Mouse (Mus musculus) left cerebral cortex, postnatal 14 days (tissue): Measurements from ENCODE around the gene Cux2. TPM values are rescaled to one million over a fixed set of nuclear protein-coding genes. Genes with fewer than 3 reads are reported as not detected.

Experiments used
- DNase-seq, 2 experiments: peaks; one replicate each; pipeline ENCODE4 v3.0.0; 2021 to 2022; ENCODE audit warnings: low spot score in 2 of 2, mixed read lengths in 1 of 2
- intact Hi-C: fragments of 180-260 bp; cut with DNase I; formaldehyde crosslinking; loops from one replicate; pipeline ENCODE4 v1.15.1; 2025
- total RNA-seq, 2 experiments: library from RNA; stranded (reverse); gene quantifications; 2 replicates each; pipeline ENCODE4 v1.2.3; 2021

Cux2 gene
- total RNA-seq, 2 experiments from 2014 or later = 204 to 256 TPM

- DNase-seq = no peak
- intact Hi-C loops = no loop called here
Measured at GRCm38 (mm10) chr5:122030640-122031039, 19.3 kb downstream of the Cux2 start.

- no peak for DNase-seq
- intact Hi-C loops = no loop called here
Measured at GRCm38 (mm10) chr5:122026771-122027170, 23.1 kb downstream of the Cux2 start.

GRCm38 (mm10) chr5:122026284-122026683 lies 23.6 kb downstream of the Cux2 start:
- intact Hi-C loops = no loop called here
- no peak for DNase-seq

GRCm38 (mm10) chr5:122025117-122025516 lies 24.8 kb downstream of the Cux2 start:
- intact Hi-C loops = no loop called here
- DNase-seq = no peak

GRCm38 (mm10) chr5:122019288-122019687 lies 30.6 kb downstream of the Cux2 start:
- intact Hi-C loops = no loop called here
- peak in 1 of 2 experiments; percentile 32 for DNase-seq

GRCm38 (mm10) chr5:122017778-122018177 lies 32.1 kb downstream of the Cux2 start:
- intact Hi-C loops = no loop called here
- DNase-seq = no peak

- DNase-seq = no peak
- intact Hi-C loops = no loop called here
Measured at GRCm38 (mm10) chr5:122017269-122017668, 32.6 kb downstream of the Cux2 start.

GRCm38 (mm10) chr5:122016744-122017143 lies 33.2 kb downstream of the Cux2 start:
- intact Hi-C loops = no loop called here
- DNase-seq = no peak

- peak; percentile 32 to 43 for DNase-seq
- intact Hi-C loops = no loop called here
Measured at GRCm38 (mm10) chr5:122015149-122015548, 34.8 kb downstream of the Cux2 start.

- intact Hi-C loops = no loop called here
- DNase-seq = no peak
Measured at GRCm38 (mm10) chr5:122014671-122015070, 35.2 kb downstream of the Cux2 start.

GRCm38 (mm10) chr5:122011289-122011688 lies 38.6 kb downstream of the Cux2 start:
- intact Hi-C loops = no loop called here
- no peak for DNase-seq

- intact Hi-C loops = no loop called here
- peak in 1 of 2 experiments; percentile 45 for DNase-seq
Measured at GRCm38 (mm10) chr5:122007946-122008441, 41.9 kb downstream of the Cux2 start.

- intact Hi-C loops = loop anchor here (5.0 kb wide), 1 partner anchor 44 kb away; no protein-coding TSS in a partner anchor
- DNase-seq = no peak
Measured at GRCm38 (mm10) chr5:122003460-122003859, 46.4 kb downstream of the Cux2 start.

GRCm38 (mm10) chr5:122002148-122002547 lies 47.8 kb downstream of the Cux2 start:
- intact Hi-C loops = loop anchor here (5.0 kb wide), 1 partner anchor 45 kb away; no protein-coding TSS in a partner anchor

GRCm38 (mm10) chr5:122001311-122001710 lies 48.6 kb downstream of the Cux2 start:
- intact Hi-C loops = loop anchor here (5.0 kb wide), 1 partner anchor 46 kb away; no protein-coding TSS in a partner anchor
- DNase-seq = peak in 1 of 2 experiments; percentile 30

More at GRCm38 (mm10) chr5:122002148-122002547, 47.8 kb downstream of the Cux2 start:
- DNase-seq = peak; percentile 35 to 41

GRCm38 (mm10) chr5:122000381-122000780 lies 49.5 kb downstream of the Cux2 start:
- DNase-seq = peak; percentile 17 to 33
- intact Hi-C loops = loop anchor here (5.0 kb wide), 1 partner anchor 47 kb away; no protein-coding TSS in a partner anchor

- intact Hi-C loops = loop anchor here (5.0 kb wide), 1 partner anchor 52 kb away; no protein-coding TSS in a partner anchor
- DNase-seq = peak; percentile 57 to 73
Measured at GRCm38 (mm10) chr5:121998981-121999795, 50.7 kb downstream of the Cux2 start.

- DNase-seq = no peak
- intact Hi-C loops = loop anchor here (5.0 kb wide), 1 partner anchor 51 kb away; no protein-coding TSS in a partner anchor
Measured at GRCm38 (mm10) chr5:121998281-121998680, 51.6 kb downstream of the Cux2 start.

GRCm38 (mm10) chr5:121996701-121997100 lies 53.2 kb downstream of the Cux2 start:
- intact Hi-C loops = loop anchor here (5.0 kb wide), 1 partner anchor 49 kb away; no protein-coding TSS in a partner anchor
- no peak for DNase-seq

- intact Hi-C loops = loop anchor here (5.0 kb wide), 1 partner anchor 48 kb away; no protein-coding TSS in a partner anchor
- DNase-seq = no peak
Measured at GRCm38 (mm10) chr5:121994808-121995207, 55.1 kb downstream of the Cux2 start.
